Mouse (Mus musculus) MEL (cell line): Measurements from ENCODE around the gene Gm17490. TPM values are rescaled to one million over a fixed set of nuclear protein-coding genes. Genes with fewer than 3 reads are reported as not detected.

Source experiments
- DNase-seq: peaks from one replicate; pipeline ENCODE4 v3.0.0; 2011; ENCODE audit warnings: low read depth, low spot score
- H3K27ac ChIP-seq: 2 replicates; pipeline ENCODE4 v1.5.1; 2012; ENCODE audit warnings: low read depth, mild to moderate bottlenecking, control low read depth, low read length, moderate library complexity; ENCODE audit not compliant: control insufficient read depth
- H3K27me3 ChIP-seq, 2 experiments: fragments of 150-350 bp in 1 of 2; sonication (generic) in 1 of 2; 2 replicates each; pipeline ENCODE4 v1.6.1; 2012; ENCODE audit warnings: low read length in 2 of 2, mild to moderate bottlenecking in 2 of 2, improper control_type of control experiment in 1 of 2, moderate library complexity in 1 of 2; ENCODE audit not compliant: insufficient read depth in 2 of 2, control insufficient read depth in 1 of 2
- H3K36me3 ChIP-seq, 2 experiments: 2 replicates each; pipeline ENCODE4 v1.6.1; 2012 to 2014; ENCODE audit warnings: low read length in 2 of 2, improper control_type of control experiment in 1 of 2, inconsistent platforms in 1 of 2, mild to moderate bottlenecking in 1 of 2; ENCODE audit not compliant: insufficient read depth in 2 of 2, control insufficient read depth in 1 of 2
- H3K4me1 ChIP-seq, 2 experiments: fragments of 150-350 bp in 1 of 2; sonication (generic) in 1 of 2; 2 replicates each; pipeline ENCODE4 v1.6.1; 2012; ENCODE audit warnings: low read length in 2 of 2, improper control_type of control experiment in 1 of 2, mild to moderate bottlenecking in 1 of 2; ENCODE audit not compliant: insufficient read depth in 2 of 2, control insufficient read depth in 1 of 2
- H3K4me3 ChIP-seq, 2 experiments: fragments of 150-350 bp in 1 of 2; sonication (generic) in 1 of 2; 2 replicates each; pipeline ENCODE4 v1.5.1; 2012; ENCODE audit warnings: low read depth in 2 of 2, low read length in 2 of 2, mild to moderate bottlenecking in 2 of 2, moderate library complexity in 2 of 2, control low read depth in 1 of 2, improper control_type of control experiment in 1 of 2; ENCODE audit not compliant: control insufficient read depth in 1 of 2, insufficient read depth in 1 of 2
- H3K79me2 ChIP-seq: 2 replicates; pipeline ENCODE4 v1.6.1; 2012; ENCODE audit warnings: mild to moderate bottlenecking, low read length, moderate library complexity; ENCODE audit not compliant: control insufficient read depth, poor library complexity, insufficient read depth
- H3K9ac ChIP-seq: 2 replicates; pipeline ENCODE4 v1.6.1; 2012; ENCODE audit warnings: low read depth, mild to moderate bottlenecking, control low read depth, low read length, moderate library complexity; ENCODE audit not compliant: control insufficient read depth, poor library complexity, severe bottlenecking
- H3K9me3 ChIP-seq: fragments of 150-350 bp; sonication (generic); replicated peaks from 2 replicates; pipeline ENCODE4 v1.6.1; 2012; ENCODE audit warnings: mild to moderate bottlenecking, low read length, improper control_type of control experiment, moderate library complexity; ENCODE audit not compliant: insufficient read depth
- CHD1 ChIP-seq: IDR thresholded peaks from 2 replicates; pipeline ENCODE4 v1.6.1; 2012; ENCODE audit warnings: low read depth, mild to moderate bottlenecking, inconsistent platforms, low read length, improper control_type of control experiment
- CTCF ChIP-seq, 3 experiments: IDR thresholded peaks in 2 of 3; conservative IDR thresholded peaks in 1 of 3; 2 replicates each; pipeline ENCODE4 v1.5.1; 2011 to 2012; ENCODE audit warnings: low read length in 3 of 3, low read depth in 2 of 3, mild to moderate bottlenecking in 2 of 3, improper control_type of control experiment in 1 of 3, inconsistent platforms in 1 of 3, mixed read lengths in 1 of 3, moderate library complexity in 1 of 3; ENCODE audit not compliant: control insufficient read depth in 1 of 3, insufficient read depth in 1 of 3, poor library complexity in 1 of 3, severe bottlenecking in 1 of 3
- E2F4 ChIP-seq: IDR thresholded peaks from 2 replicates; pipeline ENCODE4 v1.6.1; 2011; ENCODE audit warnings: low read depth, low read length, improper control_type of control experiment, borderline replicate concordance
- EP300 ChIP-seq, 2 experiments: IDR thresholded peaks; 2 replicates each; pipeline ENCODE4 v1.6.1; 2011; ENCODE audit warnings: improper control_type of control experiment in 2 of 2, low read length in 2 of 2, low read depth in 1 of 2, mild to moderate bottlenecking in 1 of 2
- ETS1 ChIP-seq: IDR thresholded peaks from 2 replicates; pipeline ENCODE4 v1.6.1; 2012; ENCODE audit warnings: low read depth, mild to moderate bottlenecking, inconsistent platforms, low read length, improper control_type of control experiment, moderate library complexity
- GATA1 ChIP-seq: IDR thresholded peaks from 2 replicates; pipeline ENCODE4 v1.6.1; 2011; ENCODE audit warnings: low read depth, low read length, improper control_type of control experiment
- HCFC1 ChIP-seq: IDR thresholded peaks from 2 replicates; pipeline ENCODE4 v1.6.1; 2012; ENCODE audit warnings: low read depth, mild to moderate bottlenecking, inconsistent platforms, low read length, improper control_type of control experiment, moderate library complexity
- JUND ChIP-seq: IDR thresholded peaks from 2 replicates; pipeline ENCODE4 v1.6.1; 2011; ENCODE audit warnings: low read depth, mild to moderate bottlenecking, improper control_type of control experiment, low read length
- MAZ ChIP-seq: IDR thresholded peaks from 2 replicates; pipeline ENCODE4 v1.6.1; 2012; ENCODE audit warnings: low read depth, mild to moderate bottlenecking, inconsistent platforms, low read length, improper control_type of control experiment
- MYC ChIP-seq: IDR thresholded peaks from 2 replicates; pipeline ENCODE4 v1.6.1; 2011; ENCODE audit warnings: low read depth, mild to moderate bottlenecking, low read length, improper control_type of control experiment, moderate library complexity
- RAD21 ChIP-seq: IDR thresholded peaks from 2 replicates; pipeline ENCODE4 v1.6.1; 2011; ENCODE audit warnings: mild to moderate bottlenecking, low read depth, low read length, improper control_type of control experiment
- RCOR1 ChIP-seq: IDR thresholded peaks from 2 replicates; pipeline ENCODE4 v1.6.1; 2012; ENCODE audit warnings: low read depth, mild to moderate bottlenecking, inconsistent platforms, low read length, improper control_type of control experiment
- SIN3A ChIP-seq: IDR thresholded peaks from 2 replicates; pipeline ENCODE4 v1.6.1; 2012; ENCODE audit warnings: low read length, improper control_type of control experiment, inconsistent platforms
- SMC3 ChIP-seq: IDR thresholded peaks from 2 replicates; pipeline ENCODE4 v1.6.1; 2011; ENCODE audit warnings: low read depth, low read length, improper control_type of control experiment
- TCF12 ChIP-seq: IDR thresholded peaks from 2 replicates; pipeline ENCODE4 v1.6.1; 2014; ENCODE audit warnings: low read depth, mild to moderate bottlenecking, inconsistent platforms, low read length, improper control_type of control experiment, moderate library complexity
- UBTF ChIP-seq: IDR thresholded peaks from 2 replicates; pipeline ENCODE4 v1.6.1; 2012; ENCODE audit warnings: low read depth, mild to moderate bottlenecking, inconsistent platforms, low read length, improper control_type of control experiment, moderate library complexity, borderline replicate concordance; ENCODE audit not compliant: insufficient read depth
- ZNF384 ChIP-seq: IDR thresholded peaks from 2 replicates; pipeline ENCODE4 v1.6.1; 2012; ENCODE audit warnings: low read depth, mild to moderate bottlenecking, inconsistent platforms, low read length, improper control_type of control experiment
- polyA plus RNA-seq, 2 experiments: library from polyadenylated mRNA; stranded (reverse) in 1 of 2; unstranded in 1 of 2; fragments of >175 nt in 1 of 2; fragments of >200 nt in 1 of 2; gene quantifications; 2 replicates each; pipeline versions ENCODE4 v1.2.1 to v1.2.4; 2012; ENCODE audit warnings: low replicate concordance in 2 of 2, low read depth in 1 of 2; ENCODE audit not compliant: insufficient read length in 2 of 2, insufficient read depth in 1 of 2, missing spikeins in 1 of 2
- total RNA-seq: library from RNA; depleted of rRNA; stranded (reverse); fragments of 300-350 nt; gene quantifications from 2 replicates; pipeline ENCODE4 v1.2.3, GENCODE M21; 2012; rRNA removed

Gene Gm17490
- total RNA-seq: not detected in 2 replicates
- not detected for polyA plus RNA-seq

DNA sequence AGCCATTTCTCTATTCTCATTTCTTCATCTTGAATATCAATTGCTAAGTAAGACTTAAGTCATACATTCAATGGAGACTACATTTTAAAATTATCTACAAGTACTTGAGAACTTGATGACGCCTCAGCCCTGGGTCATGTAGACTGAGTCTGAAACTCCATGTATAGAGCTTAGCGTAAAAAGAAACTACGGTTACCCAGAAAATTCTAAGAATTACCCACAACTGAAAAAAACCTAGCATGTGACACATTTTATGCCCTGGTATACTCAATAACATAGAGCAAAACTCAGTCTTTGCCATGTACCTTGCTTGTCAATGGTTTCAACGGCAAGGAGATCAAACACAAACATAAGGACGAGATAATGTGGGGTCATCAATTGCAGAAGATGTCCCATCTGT lies at the start of gene Gm17490:
Gene Gm17490 (minus strand): TSS at position 375 of the 400 bp plus-strand sequence.
- no peak for TF ChIP-seq UBTF
- TF ChIP-seq GATA1: no peak
- no peak for TF ChIP-seq ZNF384
- no peak for TF ChIP-seq CHD1
- TF ChIP-seq E2F4: no peak
- TF ChIP-seq SIN3A: no peak
- no peak for TF ChIP-seq SMC3
- TF ChIP-seq ETS1: no peak
- no peak for TF ChIP-seq MYC
- TF ChIP-seq JUND: no peak
- no peak for TF ChIP-seq EP300 (IDR thresholded peaks at IDR 0.05; ENCODE audit: low read depth in 1 of 2, low read length in 2 of 2)
- Histone ChIP-seq H3K4me1 (no peaks in the 10 kb centered on the region), H3K9ac (no peak within 1 kb of the TSS), H3K27me3 (peaks cover 3 to 5% of the 10 kb centered on the region in 2 experiments; a peak in 3 of 4 replicates), H3K4me3 (no peak within 1 kb of the TSS), H3K79me2 (no peaks in the 10 kb centered on the region), H3K27ac (no peak within 1 kb of the TSS), H3K36me3 (no peaks in the 10 kb centered on the region), H3K9me3 (no peaks in the 10 kb centered on the region)
- DNase-seq: no peak

DNA sequence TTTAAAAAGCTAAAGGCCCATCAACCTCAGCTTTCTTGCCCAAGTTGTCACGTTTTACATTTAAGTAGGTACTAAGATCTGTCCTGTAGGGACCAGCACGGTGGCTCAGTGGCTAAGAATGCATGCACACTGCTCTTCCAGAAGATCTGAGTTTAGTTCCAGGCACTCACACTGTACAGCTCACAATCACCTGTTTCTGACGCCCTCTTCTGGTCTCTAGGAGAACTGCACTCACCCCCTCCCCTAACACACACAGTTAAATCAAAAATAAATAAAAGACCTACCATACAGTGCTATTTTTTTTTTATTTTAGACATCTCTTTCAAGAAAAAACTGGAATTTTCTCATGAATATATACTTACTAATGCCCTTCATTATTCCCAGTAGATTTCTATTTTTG lies 46.1 kb upstream of the Gm17490 start:
- Histone ChIP-seq H3K27ac (no peak overlapping the region), H3K9me3 (no peaks in the 10 kb centered on the region), H3K9ac (no peak overlapping the region), H3K79me2 (no peaks in the 10 kb centered on the region), H3K36me3 (no peaks in the 10 kb centered on the region), H3K4me3 (no peak overlapping the region), H3K4me1 (0 out of 4 replicates have a peak, but pooled peaks cover 0 to 2% of the 10 kb centered on the region in 2 experiments), H3K27me3 (peaks cover 0 to 3% of the 10 kb centered on the region in 2 experiments; a peak in 2 of 4 replicates)
- peak; percentile 49 for DNase-seq
- no peak for TF ChIP-seq HCFC1
- TF ChIP-seq RAD21: peak; percentile 24
- TF ChIP-seq GATA1: no peak
- TF ChIP-seq TCF12: no peak
- peak; percentile 46 for TF ChIP-seq SMC3
- peak; percentile 46 to 72 (median 59) for TF ChIP-seq CTCF (IDR thresholded peaks at IDR 0.05 in 2 of 3, conservative IDR thresholded peaks at IDR 0.05 in 1 of 3; ENCODE audit: control insufficient read depth in 1 of 3, insufficient read depth in 1 of 3, low read depth in 2 of 3, low read length in 3 of 3, poor library complexity in 1 of 3, severe bottlenecking in 1 of 3)

DNA sequence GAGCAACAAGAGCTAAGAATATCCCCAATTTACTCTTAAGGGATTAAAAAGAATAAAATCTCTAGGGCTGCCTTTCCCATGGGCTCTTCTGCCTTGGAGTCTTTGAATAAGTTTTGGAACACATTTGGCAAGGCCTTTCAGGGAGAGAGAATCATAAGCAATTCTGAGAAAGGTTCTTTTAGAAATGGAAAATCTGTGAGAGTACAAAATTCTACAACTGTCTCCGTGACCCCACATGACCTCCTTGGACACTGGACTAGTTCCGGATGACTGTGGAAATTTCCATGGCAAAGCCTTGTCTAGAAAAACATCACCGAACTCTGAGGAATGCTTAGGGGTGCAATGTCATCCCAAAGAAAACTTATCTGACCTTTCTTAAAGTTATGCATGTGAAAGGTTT lies 39.3 kb upstream of the Gm17490 start:
- TF ChIP-seq RCOR1 (no peak), MAZ (no peak)
- Histone ChIP-seq H3K27me3 (no peaks in the 10 kb centered on the region; a peak in 1 of 4 replicates), H3K4me3 (no peak overlapping the region), H3K9ac (no peak overlapping the region), H3K4me1 (peaks cover 0 to 6% of the 10 kb centered on the region in 2 experiments; a peak in 1 of 4 replicates), H3K79me2 (no peaks in the 10 kb centered on the region), H3K36me3 (no peaks in the 10 kb centered on the region), H3K27ac (no peak overlapping the region), H3K9me3 (no peaks in the 10 kb centered on the region)
- DNase-seq: no peak
